Mouse (Mus musculus): ENCODE measurements at regions not wholly inside any gene's neighbourhood (a gene's known extent, or its start where the extent isn't known, plus 50 kb on each side); places are given as distances from the start of the nearest gene placed in this dataset.

- DNase-seq (ENCODE audit: low read depth), result no peak
Observed at GRCm38 (mm10) chr8:49396519-49396918, 552.8 kb upstream of the Tenm3 start.

GRCm38 (mm10) chr8:49395029-49395428, 551.3 kb upstream of the Tenm3 start:
- DNase-seq (ENCODE audit: low read depth), result no peak

GRCm38 (mm10) chr8:49389525-49389924, 545.8 kb upstream of the Tenm3 start:
- no peak for DNase-seq (ENCODE audit: low read depth)

GRCm38 (mm10) chr8:49387587-49387986, 543.8 kb upstream of the Tenm3 start:
- no peak for DNase-seq (ENCODE audit: low read depth)

- no peak for DNase-seq (ENCODE audit: low read depth)
Observed at GRCm38 (mm10) chr8:49372686-49373085, 528.9 kb upstream of the Tenm3 start.

- no peak for DNase-seq (ENCODE audit: low read depth)
Observed at GRCm38 (mm10) chr8:49362682-49363081, 518.9 kb upstream of the Tenm3 start.

GRCm38 (mm10) chr8:49361443-49361842, 517.7 kb upstream of the Tenm3 start:
- DNase-seq (ENCODE audit: low read depth), result no peak

- no peak for DNase-seq (ENCODE audit: low read depth)
Observed at GRCm38 (mm10) chr8:49360121-49360520, 516.4 kb upstream of the Tenm3 start.

- no peak for DNase-seq (ENCODE audit: low read depth)
Observed at GRCm38 (mm10) chr8:49359671-49360070, 515.9 kb upstream of the Tenm3 start.

GRCm38 (mm10) chr8:49348602-49349001, 504.9 kb upstream of the Tenm3 start:
- no peak for DNase-seq (ENCODE audit: low read depth)

GRCm38 (mm10) chr8:49338716-49339115, 495.0 kb upstream of the Tenm3 start:
- DNase-seq (ENCODE audit: low read depth), result no peak

GRCm38 (mm10) chr8:49326980-49327379, 483.2 kb upstream of the Tenm3 start:
- DNase-seq (ENCODE audit: low read depth), result no peak

GRCm38 (mm10) chr8:49321404-49321803, 477.7 kb upstream of the Tenm3 start:
- no peak for DNase-seq (ENCODE audit: low read depth)

GRCm38 (mm10) chr8:49313483-49314278, 469.9 kb upstream of the Tenm3 start:
- no peak for DNase-seq (ENCODE audit: low read depth)

GRCm38 (mm10) chr8:49312816-49313215, 469.1 kb upstream of the Tenm3 start:
- no peak for DNase-seq (ENCODE audit: low read depth)

GRCm38 (mm10) chr8:49282401-49282800, 438.6 kb upstream of the Tenm3 start:
- peak; percentile 50 for DNase-seq (ENCODE audit: low read depth)

GRCm38 (mm10) chr8:49281254-49281653, 437.5 kb upstream of the Tenm3 start:
- DNase-seq (ENCODE audit: low read depth), result no peak

GRCm38 (mm10) chr8:49274031-49274430, 430.3 kb upstream of the Tenm3 start:
- no peak for DNase-seq (ENCODE audit: low read depth)

- DNase-seq (ENCODE audit: low read depth), result no peak
Observed at GRCm38 (mm10) chr8:49273109-49273508, 429.4 kb upstream of the Tenm3 start.

- DNase-seq (ENCODE audit: low read depth), result no peak
Observed at GRCm38 (mm10) chr8:49263416-49263815, 419.7 kb upstream of the Tenm3 start.

GRCm38 (mm10) chr8:49262797-49263196, 419.0 kb upstream of the Tenm3 start:
- no peak for DNase-seq (ENCODE audit: low read depth)

GRCm38 (mm10) chr8:49255954-49256353, 412.2 kb upstream of the Tenm3 start:
- DNase-seq (ENCODE audit: low read depth), result no peak

GRCm38 (mm10) chr8:49254311-49254828, 410.6 kb upstream of the Tenm3 start:
- no peak for DNase-seq (ENCODE audit: low read depth)

GRCm38 (mm10) chr8:49243002-49243401, 399.3 kb upstream of the Tenm3 start:
- no peak for DNase-seq (ENCODE audit: low read depth)

Data from fibroblast of lung, adult 2 months (primary cell).